Mouse (Mus musculus) 416B (cell line): ENCODE data around the gene Apoc4.

ENCODE experiments used
- DNase-seq: peaks from one replicate; pipeline ENCODE4 v3.0.0; 2011; ENCODE audit warnings: low read depth

Apoc4 gene

GRCm38 (mm10) chr7:19676662-19677061 lies 4.6 kb downstream of the Apoc4 start:
- DNase-seq, result peak; percentile 65

- no peak for DNase-seq
Measured at GRCm38 (mm10) chr7:19675824-19676223, 5.5 kb downstream of the Apoc4 start.

- DNase-seq, result peak; percentile 44
Measured at GRCm38 (mm10) chr7:19673083-19673699, 8.1 kb downstream of the Apoc4 start.

- no peak for DNase-seq
Measured at GRCm38 (mm10) chr7:19671511-19671910, 9.8 kb downstream of the Apoc4 start.

- DNase-seq, result peak; percentile 96
Measured at GRCm38 (mm10) chr7:19668947-19669721, 12.1 kb downstream of the Apoc4 start.

- no peak for DNase-seq
Measured at GRCm38 (mm10) chr7:19667434-19667833, 13.8 kb downstream of the Apoc4 start.

GRCm38 (mm10) chr7:19666750-19667149 lies 14.5 kb downstream of the Apoc4 start:
- DNase-seq, result peak; percentile 71

GRCm38 (mm10) chr7:19664955-19665841 lies 16.1 kb downstream of the Apoc4 start, which contains the start of gene Clptm1:
TSS of gene Clptm1 (minus strand) at chr7:19665033.
- peak; percentile 99 for DNase-seq

GRCm38 (mm10) chr7:19664455-19664954 lies 16.8 kb downstream of the Apoc4 start:
- no peak for DNase-seq

- no peak for DNase-seq
Measured at GRCm38 (mm10) chr7:19663940-19664339, 17.3 kb downstream of the Apoc4 start.

GRCm38 (mm10) chr7:19652614-19653013 lies 28.7 kb downstream of the Apoc4 start:
- no peak for DNase-seq

GRCm38 (mm10) chr7:19651063-19651786 lies 30.1 kb downstream of the Apoc4 start:
- no peak for DNase-seq

- DNase-seq, result no peak
Measured at GRCm38 (mm10) chr7:19641223-19641622, 40.1 kb downstream of the Apoc4 start.

GRCm38 (mm10) chr7:19635074-19635827 lies 46.0 kb downstream of the Apoc4 start:
- no peak for DNase-seq

- DNase-seq, result no peak
Measured at GRCm38 (mm10) chr7:19634591-19634990, 46.7 kb downstream of the Apoc4 start.

GRCm38 (mm10) chr7:19633855-19634254 lies 47.4 kb downstream of the Apoc4 start:
- DNase-seq, result no peak

- no peak for DNase-seq
Measured at GRCm38 (mm10) chr7:19633197-19633596, 48.1 kb downstream of the Apoc4 start.

GRCm38 (mm10) chr7:19632720-19633119 lies 48.6 kb downstream of the Apoc4 start:
- DNase-seq, result no peak

GRCm38 (mm10) chr7:19632275-19632674 lies 49.0 kb downstream of the Apoc4 start:
- DNase-seq, result no peak

GRCm38 (mm10) chr7:19629361-19629734 lies 51.9 kb downstream of the Apoc4 start, which contains the start of gene Relb:
TSS of gene Relb (minus strand) at chr7:19629438.
- peak; percentile 87 for DNase-seq
